11 mouse cellular contexts compared by ENCODE assay signal in the genomic region with DNA sequence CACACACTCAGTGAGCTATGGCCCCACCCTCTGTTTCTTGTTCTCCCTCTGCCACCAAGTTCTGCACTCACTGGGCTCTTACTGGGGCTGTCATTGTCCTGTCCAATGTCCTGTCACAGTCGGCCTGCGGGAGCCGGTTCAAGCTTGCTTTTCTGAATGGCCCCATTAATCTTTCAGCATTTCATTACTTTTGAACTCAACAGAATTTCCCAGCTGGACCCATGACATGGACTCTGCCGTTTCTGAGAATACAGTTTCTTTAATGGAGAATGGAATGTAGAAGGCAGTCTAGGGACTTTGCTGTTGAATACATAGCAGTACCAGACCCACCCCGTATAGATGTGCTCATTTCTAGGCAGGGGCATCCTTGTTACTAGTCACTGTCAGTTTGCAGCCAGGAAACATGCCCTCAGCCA. TPM values are rescaled to one million over a fixed set of nuclear protein-coding genes. Genes with fewer than 3 reads are reported as not detected.
DNase-seq lines count a peak whose midpoint lies in the region; ATAC-seq lines count a peak whose summit lies in the region.
"Had no signal": no experiment of that assay in that cellular context is flagged by ENCODE, and none has a peak within 500 bp of the region (broad histone marks: within the 10 kb centered on the region; RNA-seq: fewer than 3 reads in every experiment).

No protein-coding gene starts in this region.

- peak; percentile 16 to 18 for DNase-seq in heart, postnatal 10 days
- DNase-seq in heart, postnatal 36 days, result no peak
- DNase-seq in cerebellum, postnatal 10 days, result peak; percentile 21 to 33
- DNase-seq in hindbrain, embryonic 14.5 days (ENCODE audit: low spot score), result no peak
- peak; percentile 58 to 73 for DNase-seq in kidney, postnatal 4 days
- no peak for DNase-seq in layer of hippocampus, adult 9-11 months
- no peak for DNase-seq in left cerebral cortex, adult 11 months (ENCODE audit: low spot score)
- no peak for DNase-seq in left cerebral cortex, adult 18-20 months (ENCODE audit: low spot score in 2 of 2)
- DNase-seq: gastrocnemius, adult 2 months had no signal

- H3K4me1 ChIP-seq in hindbrain, embryonic 14.5 days (replicated peaks; ENCODE audit: control insufficient read depth, insufficient read depth, low read length), result peaks cover 11% of the 10 kb centered on the region

- H3K9ac ChIP-seq in hindbrain, embryonic 14.5 days, result no peak overlapping the region
- H3K9ac ChIP-seq: limb, embryonic 15.5 days had no signal

- intact Hi-C loops in heart, postnatal 10 days (cut with DNase I), result no loop called here
- intact Hi-C loops in heart, postnatal 36 days (cut with DNase I), result no loop called here

- 19% methylated on average over 5 of the region's 5 CpGs for WGBS in hindbrain, embryonic 14.5 days

- peak; percentile 58; the same call in 1 of the 2 replicates for ATAC-seq in hindbrain, embryonic 14.5 days (ENCODE audit: low FRiP score)

- no peaks in the 10 kb centered on the region for H3K36me3 ChIP-seq in hindbrain, embryonic 14.5 days (replicated peaks; ENCODE audit: control insufficient read depth, insufficient read depth)
- H3K36me3 ChIP-seq: limb, embryonic 15.5 days had no signal

- no peak overlapping the region for H3K27ac ChIP-seq in hindbrain, embryonic 14.5 days
- H3K27ac ChIP-seq: gastrocnemius, adult 2 months; limb, embryonic 15.5 days had no signal

- H3K27me3 ChIP-seq in hindbrain, embryonic 14.5 days (ENCODE audit: control insufficient read depth, insufficient read depth, low read length), result no peaks in the 10 kb centered on the region
- H3K27me3 ChIP-seq: CH12.LX; limb, embryonic 15.5 days had no signal

- H3K9me3 ChIP-seq in hindbrain, embryonic 14.5 days (ENCODE audit: control insufficient read depth, low read length), result no peaks in the 10 kb centered on the region
- H3K9me3 ChIP-seq: limb, embryonic 15.5 days had no signal

- no peak overlapping the region for H3K4me3 ChIP-seq in hindbrain, embryonic 14.5 days (replicated peaks; ENCODE audit: low read length)
- H3K4me3 ChIP-seq: gastrocnemius, adult 2 months; limb, embryonic 15.5 days had no signal

- H3K4me2 ChIP-seq in hindbrain, embryonic 14.5 days (replicated peaks), result no peak overlapping the region
- H3K4me2 ChIP-seq: limb, embryonic 15.5 days had no signal

RNA-seq across cellular contexts. Expression of gene 1110032F04Rik, which starts 47.5 kb away (rescaled TPM):
- total RNA-seq in heart, postnatal 10 days (2021), result 1 to 10 TPM; 1.3 to 2.2 TPM
- 1 to 10 TPM in 1 of 2 experiments, under 1 TPM in 1; 0.65 to 1.2 TPM for total RNA-seq in heart, postnatal 36 days (2021)
- polyA plus RNA-seq in hindbrain, embryonic 14.5 days (2014; fragmentation: Nextera tagmentation; extraction: Ambion mirVana), result 6.2 and 6.7 TPM in 2 replicates
- total RNA-seq in left cerebral cortex, adult 18-20 months (2021), result 10 to 100 TPM; 14.8 to 15.5 TPM

Comparison
In these comparisons a context has a peak if more than half of its experiments do, and no peak if none do; other contexts are left out.
1. DNase-seq: peak in heart, postnatal 10 days (2 of 2), cerebellum, postnatal 10 days (2 of 2) and kidney, postnatal 4 days (2 of 2); none in heart, postnatal 36 days (0 of 2), hindbrain, embryonic 14.5 days (single experiment), layer of hippocampus, adult 9-11 months (single experiment), left cerebral cortex, adult 11 months (single experiment) and left cerebral cortex, adult 18-20 months (0 of 2).
2. RNA of gene 1110032F04Rik, which starts 47.5 kb away (total RNA-seq): 14.8 to 15.5 TPM in left cerebral cortex, adult 18-20 months; 1.3 to 2.2 TPM in heart, postnatal 10 days and 0.65 to 1.2 TPM in heart, postnatal 36 days; every median in the first group is over 4 times any median in the second.